Mouse (Mus musculus) heart, embryonic 16.5 days (tissue): ENCODE measurements around the gene Sass6. TPM values are rescaled to one million over a fixed set of nuclear protein-coding genes. Genes with fewer than 3 reads are reported as not detected.
"Not testable (repeated sequence)": the region's sequence is repeated elsewhere in the genome, so short reads cannot be mapped to it uniquely, and the experiment has no call there.

Experiments
- ATAC-seq: fragments of 200-750 bp; cut with Nextera tagmentation; replicated peaks from 2 replicates; pipeline ENCODE4 v1.8.0; 2017; ENCODE audit warnings: moderate number of reproducible peaks; ENCODE audit not compliant: insufficient read depth, low FRiP score; ENCODE audit errors: extremely low read depth
- H3K27ac ChIP-seq: fragments of 300-500 bp; sonication (generic); 2 replicates; pipeline ENCODE4 v1.5.1; 2014; ENCODE audit warnings: mild to moderate bottlenecking, low read length, control low read depth, moderate library complexity
- H3K27me3 ChIP-seq: fragments of 300-500 bp; sonication (generic); 2 replicates; pipeline ENCODE4 v1.6.1; 2014; ENCODE audit warnings: low read length, mixed read lengths; ENCODE audit not compliant: control insufficient read depth, insufficient read depth
- H3K36me3 ChIP-seq: fragments of 300-500 bp; sonication (generic); 2 replicates; pipeline ENCODE4 v1.6.1; 2014; ENCODE audit not compliant: control insufficient read depth, insufficient read depth
- H3K4me1 ChIP-seq: fragments of 300-500 bp; sonication (generic); 2 replicates; pipeline ENCODE4 v1.6.1; 2014; ENCODE audit warnings: low read length, mixed read lengths; ENCODE audit not compliant: control insufficient read depth, insufficient read depth
- H3K4me2 ChIP-seq: fragments of 300-500 bp; sonication (generic); 2 replicates; pipeline ENCODE4 v1.6.1; 2014; ENCODE audit warnings: low read depth, mild to moderate bottlenecking, control low read depth, low read length
- H3K4me3 ChIP-seq: fragments of 300-500 bp; sonication (generic); 2 replicates; pipeline ENCODE4 v1.5.1; 2014; ENCODE audit warnings: mild to moderate bottlenecking, control low read depth, low read length
- H3K9ac ChIP-seq: fragments of 300-500 bp; sonication (generic); 2 replicates; pipeline ENCODE4 v1.6.1; 2014; ENCODE audit warnings: low read length, control low read depth
- H3K9me3 ChIP-seq: fragments of 300-500 bp; sonication (generic); replicated peaks from 2 replicates; pipeline ENCODE4 v1.6.1; 2016; ENCODE audit warnings: low read length; ENCODE audit not compliant: control insufficient read depth
- WGBS: fragments of 180-500 bp; shearing (Covaris S2); extraction: QIAGEN DNeasy Blood & Tissue Kit; methylation state at CpG from one replicate; pipeline ENCODE4 v1.1.7; 2014; 5-methylcytosine and 5-hydroxymethylcytosine counted together
- polyA plus RNA-seq: library from polyadenylated mRNA; unstranded; fragments of >200 nt; fragmentation: Nextera tagmentation; extraction: Ambion mirVana; gene quantifications from 2 replicates; pipeline ENCODE4 v1.2.1, GENCODE M21; 2015

Sass6 gene
- polyA plus RNA-seq, 1 experiment from 2014 or later, result 11.3 TPM

GRCm38 (mm10) chr3:116640024-116640423, 45.2 kb downstream of the Sass6 start:
- Histone ChIP-seq H3K4me1 (no peaks in the 10 kb centered on the region), H3K4me2 (no peak overlapping the region), H3K9me3 (no peaks in the 10 kb centered on the region), H3K27me3 (no peaks in the 10 kb centered on the region), H3K4me3 (no peak overlapping the region), H3K27ac (no peak overlapping the region), H3K9ac (no peak overlapping the region), H3K36me3 (peaks cover 39% of the 10 kb centered on the region)
- ATAC-seq, result no peak
- WGBS, result 81% methylated on average over 1 of the region's 1 CpGs

GRCm38 (mm10) chr3:116641811-116642371, 47.1 kb downstream of the Sass6 start:
- H3K27ac ChIP-seq, result no peak overlapping the region

GRCm38 (mm10) chr3:116642373-116642772, 47.6 kb downstream of the Sass6 start:
- no peak for ATAC-seq
- peaks cover 42% of the 10 kb centered on the region for H3K36me3 ChIP-seq
- H3K4me3 ChIP-seq, result no peak overlapping the region
- 81% methylated on average over 2 of the region's 2 CpGs for WGBS
- H3K9me3 ChIP-seq, result no peaks in the 10 kb centered on the region
- no peak overlapping the region for H3K4me2 ChIP-seq
- no peaks in the 10 kb centered on the region for H3K4me1 ChIP-seq
- H3K27me3 ChIP-seq, result no peaks in the 10 kb centered on the region
- no peak overlapping the region for H3K27ac ChIP-seq
- no peak overlapping the region for H3K9ac ChIP-seq

More at GRCm38 (mm10) chr3:116641811-116642371, 47.1 kb downstream of the Sass6 start:
- Histone ChIP-seq H3K27me3 (no peaks in the 10 kb centered on the region), H3K4me1 (no peaks in the 10 kb centered on the region), H3K9me3 (no peaks in the 10 kb centered on the region), H3K36me3 (peaks cover 40% of the 10 kb centered on the region), H3K4me3 (no peak overlapping the region), H3K4me2 (no peak overlapping the region), H3K9ac (no peak overlapping the region)
- no peak for ATAC-seq
- WGBS, result 88% methylated on average over 6 of the region's 6 CpGs

GRCm38 (mm10) chr3:116646387-116646786, 51.6 kb downstream of the Sass6 start:
- Histone ChIP-seq H3K36me3 (peaks cover 31% of the 10 kb centered on the region), H3K27ac (no peak overlapping the region)
- WGBS, result 91% methylated on average over 1 of the region's 1 CpGs

GRCm38 (mm10) chr3:116648805-116649204, 54.0 kb downstream of the Sass6 start:
- Histone ChIP-seq H3K4me2 (no peak overlapping the region), H3K27ac (no peak overlapping the region), H3K27me3 (no peaks in the 10 kb centered on the region), H3K4me1 (peaks cover 16% of the 10 kb centered on the region), H3K36me3 (peaks cover 28% of the 10 kb centered on the region), H3K4me3 (no peak overlapping the region), H3K9me3 (no peaks in the 10 kb centered on the region), H3K9ac (no peak overlapping the region)
- WGBS, result 93% methylated on average over 7 of the region's 7 CpGs
- ATAC-seq, result no peak

More at GRCm38 (mm10) chr3:116646387-116646786, 51.6 kb downstream of the Sass6 start:
- ATAC-seq, result no peak
- Histone ChIP-seq H3K27me3 (no peaks in the 10 kb centered on the region), H3K4me3 (no peak overlapping the region), H3K9ac (no peak overlapping the region), H3K4me2 (no peak overlapping the region), H3K9me3 (no peaks in the 10 kb centered on the region), H3K4me1 (no peaks in the 10 kb centered on the region)

- Histone ChIP-seq H3K9me3 (no peaks in the 10 kb centered on the region), H3K36me3 (peaks cover 19% of the 10 kb centered on the region), H3K9ac (no peak overlapping the region), H3K4me1 (peaks cover 17% of the 10 kb centered on the region), H3K4me3 (no peak overlapping the region), H3K27me3 (no peaks in the 10 kb centered on the region), H3K4me2 (no peak overlapping the region), H3K27ac (no peak overlapping the region)
- WGBS, result 96% methylated on average over 9 of the region's 9 CpGs
- no peak for ATAC-seq
Measured at GRCm38 (mm10) chr3:116650698-116651097, 55.9 kb downstream of the Sass6 start.

GRCm38 (mm10) chr3:116652033-116652446, 57.3 kb downstream of the Sass6 start:
- Histone ChIP-seq H3K9ac (no peak overlapping the region; the same call in 1 of the 2 replicates), H3K4me3 (no peak overlapping the region), H3K27ac (no peak overlapping the region), H3K4me1 (peaks cover 19% of the 10 kb centered on the region), H3K9me3 (no peaks in the 10 kb centered on the region), H3K27me3 (no peaks in the 10 kb centered on the region), H3K36me3 (peaks cover 11% of the 10 kb centered on the region), H3K4me2 (no peak overlapping the region)
- WGBS, result 32% methylated on average over 3 of the region's 3 CpGs
- no peak for ATAC-seq

GRCm38 (mm10) chr3:116653278-116653945, 58.6 kb downstream of the Sass6 start:
- Histone ChIP-seq H3K27me3 (no peaks in the 10 kb centered on the region), H3K36me3 (peaks cover 6% of the 10 kb centered on the region; the same call in 1 of the 2 replicates), H3K27ac (no peak overlapping the region), H3K4me3 (no peak overlapping the region), H3K9ac (no peak overlapping the region), H3K4me1 (peaks cover 23% of the 10 kb centered on the region), H3K9me3 (no peaks in the 10 kb centered on the region), H3K4me2 (no peak overlapping the region)
- no peak for ATAC-seq
- WGBS, result 45% methylated on average over 5 of the region's 5 CpGs

GRCm38 (mm10) chr3:116654051-116654450, 59.3 kb downstream of the Sass6 start:
- H3K9me3 ChIP-seq, H3K9ac ChIP-seq, H3K4me2 ChIP-seq, H3K4me3 ChIP-seq, H3K36me3 ChIP-seq, H3K27ac ChIP-seq, H3K27me3 ChIP-seq, ATAC-seq: not testable (repeated sequence)
- H3K4me1 ChIP-seq, result peaks cover 26% of the 10 kb centered on the region
- WGBS, result 94% methylated on average over 11 of the region's 11 CpGs
